Mouse (Mus musculus) thymus, postnatal 14 days (tissue): Measurements from ENCODE around the gene Wnt2b.

Experiments used
- DNase-seq: peaks from one replicate; pipeline ENCODE4 v3.0.0; 2021

Wnt2b gene

DNA sequence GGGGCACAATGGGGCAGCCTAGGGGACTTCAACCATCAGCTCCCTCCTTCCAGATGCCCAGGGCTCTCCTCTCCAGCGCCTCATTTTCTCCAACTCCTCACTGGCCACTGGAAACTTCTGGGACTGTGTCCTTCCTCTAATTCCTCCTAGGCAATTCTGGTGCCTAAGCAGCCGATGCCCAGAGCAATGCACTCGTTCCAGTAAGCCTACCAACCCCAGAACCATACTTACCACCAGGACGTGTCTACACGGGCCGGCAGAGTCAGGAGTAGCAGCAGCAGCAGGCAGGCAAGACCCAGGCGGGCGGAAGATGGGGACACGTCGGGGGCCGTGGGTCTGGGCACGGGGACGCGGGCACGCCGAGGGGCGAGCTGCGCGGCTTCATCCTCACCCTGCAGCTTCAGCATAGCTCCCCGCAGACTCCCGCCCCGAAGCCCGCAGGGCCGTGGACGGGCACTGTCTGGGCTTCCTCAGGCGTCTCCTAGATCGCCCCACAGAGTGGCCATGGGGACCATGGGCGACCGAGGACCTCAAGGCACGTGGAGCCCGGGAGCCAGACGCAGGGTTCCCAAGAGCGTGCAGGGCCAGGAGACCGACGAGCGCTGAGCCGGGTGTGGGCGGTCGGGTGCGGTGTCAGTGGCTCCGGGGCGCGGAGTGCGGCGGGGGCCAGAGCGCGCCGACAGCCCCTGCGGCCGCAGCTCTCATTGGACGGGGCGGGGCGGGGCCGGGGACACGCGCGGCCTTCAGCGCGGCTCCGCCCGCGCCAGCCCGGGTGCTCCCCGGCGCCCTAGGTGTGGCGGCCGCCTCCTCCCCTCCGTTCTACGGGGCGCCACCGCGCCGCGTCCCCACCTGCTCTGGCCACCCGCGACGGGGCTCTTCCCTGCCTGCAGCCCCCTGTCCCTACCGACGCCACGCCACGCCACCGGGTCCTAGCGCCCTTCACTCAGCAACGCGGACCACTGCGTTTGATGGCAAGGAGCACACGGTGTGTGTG, at the start of gene Wnt2b:
Gene Wnt2b, minus strand, starts transcription at position 856 of the 994 bp plus-strand sequence.
- peak; percentile 11 for DNase-seq

DNA sequence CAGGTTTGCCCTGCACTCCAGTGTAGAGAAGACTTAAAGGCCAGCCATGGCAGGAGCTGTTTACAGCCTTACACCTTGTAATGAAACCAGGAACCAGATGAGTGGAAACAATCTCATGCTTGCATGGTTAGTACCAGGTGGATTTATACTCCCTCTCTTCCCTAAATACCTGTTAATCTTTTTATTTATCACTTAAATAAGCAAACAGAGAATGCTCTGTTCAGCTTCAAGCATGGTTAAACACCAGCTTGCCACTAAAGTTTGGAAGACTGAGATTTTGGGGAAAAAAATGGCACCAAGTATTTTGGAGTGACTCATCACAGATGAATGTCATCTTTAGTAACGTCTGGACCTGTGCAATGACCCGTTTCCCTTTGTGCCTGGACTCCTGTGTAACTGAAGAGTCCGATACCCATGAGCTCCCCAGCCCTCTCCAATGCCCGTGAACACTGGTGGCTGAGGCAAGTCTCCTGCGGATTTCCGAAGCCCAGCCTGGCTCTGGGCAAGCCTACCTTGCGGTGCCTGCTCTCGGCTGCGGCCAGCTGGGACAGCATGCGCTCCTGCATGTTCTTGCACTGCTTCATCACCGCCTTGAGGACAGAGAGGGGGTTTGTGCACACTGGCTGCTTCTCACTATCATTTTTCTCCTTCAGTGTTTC, 49.1 kb upstream of the Wnt2b start:
- no peak for DNase-seq

DNA sequence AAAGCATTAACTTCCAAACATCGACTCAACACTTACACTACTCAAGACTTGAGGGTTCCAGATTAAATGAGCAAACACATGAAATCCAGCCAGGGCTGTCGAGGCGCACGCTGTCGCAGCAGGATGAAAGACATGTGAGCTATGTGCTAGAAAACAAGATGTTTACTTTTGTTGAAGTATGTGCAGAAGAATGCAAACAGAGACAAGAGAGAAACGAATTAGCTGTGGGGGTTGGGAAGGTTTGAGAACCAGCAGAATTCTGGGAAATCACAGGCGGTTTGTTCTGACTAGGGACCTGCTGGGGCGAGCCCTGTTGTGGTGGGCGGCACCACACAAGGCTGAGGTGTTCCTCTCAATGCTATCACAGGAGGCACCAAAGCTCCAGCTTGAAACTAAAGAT, 46.3 kb upstream of the Wnt2b start:
- DNase-seq: no peak

DNA sequence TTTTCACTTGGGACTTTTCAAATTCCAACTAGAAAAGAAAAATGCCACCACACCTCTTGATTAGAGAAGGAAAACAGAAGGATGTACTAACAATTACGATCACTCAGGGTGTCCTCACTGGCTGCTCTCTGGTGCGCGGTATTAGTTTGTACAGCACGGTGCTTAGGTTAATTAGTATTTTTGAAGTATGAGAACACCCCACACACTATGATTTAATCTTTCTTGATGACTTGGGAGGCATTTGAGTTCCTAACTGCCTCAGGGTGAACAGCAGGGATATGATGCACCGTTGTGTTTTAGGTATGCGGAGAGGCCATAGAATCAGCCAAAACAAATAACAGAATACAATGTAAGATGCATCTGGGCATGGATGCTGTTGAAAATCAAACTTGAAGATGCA, 44.4 kb upstream of the Wnt2b start:
- no peak for DNase-seq

DNA sequence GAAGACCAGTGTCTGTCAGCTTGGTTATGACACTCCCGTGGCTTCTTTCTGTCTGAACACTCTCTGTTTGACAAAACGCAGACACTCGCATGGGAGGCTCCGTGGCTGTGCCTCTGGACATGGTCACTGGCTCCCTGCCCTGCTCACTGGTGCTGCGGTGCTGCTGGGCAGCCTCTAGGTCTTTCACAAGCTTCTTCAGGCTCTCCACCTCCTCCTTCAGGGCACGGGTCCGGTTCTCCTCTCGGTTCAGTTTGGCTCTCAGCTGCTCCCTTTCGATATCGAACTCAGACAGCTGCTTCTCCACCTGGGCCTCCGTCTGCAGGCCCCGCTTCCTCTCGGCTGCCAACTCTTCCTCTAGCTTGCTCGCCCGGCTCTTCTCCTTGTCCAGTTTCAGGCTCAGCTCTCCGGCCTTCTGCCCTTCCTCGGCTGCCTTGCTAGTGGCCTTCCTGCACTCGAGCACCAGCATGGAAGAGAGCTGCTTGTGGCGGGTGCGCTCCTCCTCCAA, 43.9 kb upstream of the Wnt2b start:
- DNase-seq: no peak

GRCm38 (mm10) chr3:105005011-105005410, 43.3 kb upstream of the Wnt2b start:
- no peak for DNase-seq

DNA sequence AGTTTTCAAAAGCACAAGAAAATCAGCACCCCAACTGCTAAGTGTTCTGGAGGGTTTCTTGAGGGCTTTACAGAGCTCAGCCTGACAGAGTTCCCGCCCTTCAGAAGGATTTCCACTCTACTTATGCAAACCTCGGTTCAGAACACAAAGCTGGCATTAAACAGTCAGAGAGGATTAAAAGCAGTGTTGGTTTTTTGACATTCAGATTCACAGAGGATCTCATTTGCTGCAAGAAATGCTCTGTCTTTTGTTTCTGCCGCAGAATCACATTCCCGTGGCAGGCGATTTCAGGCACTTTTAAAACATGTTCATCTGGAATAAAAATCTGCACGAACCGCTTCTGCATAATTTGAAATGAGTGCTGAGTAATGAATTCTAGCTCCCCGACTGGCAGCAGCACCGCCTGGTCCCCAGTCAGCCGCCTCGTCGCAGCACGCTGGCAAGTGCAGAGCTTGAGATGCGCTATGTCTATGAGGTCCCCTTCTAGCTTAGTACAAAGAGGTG, 42.3 kb upstream of the Wnt2b start:
- DNase-seq: no peak

DNA sequence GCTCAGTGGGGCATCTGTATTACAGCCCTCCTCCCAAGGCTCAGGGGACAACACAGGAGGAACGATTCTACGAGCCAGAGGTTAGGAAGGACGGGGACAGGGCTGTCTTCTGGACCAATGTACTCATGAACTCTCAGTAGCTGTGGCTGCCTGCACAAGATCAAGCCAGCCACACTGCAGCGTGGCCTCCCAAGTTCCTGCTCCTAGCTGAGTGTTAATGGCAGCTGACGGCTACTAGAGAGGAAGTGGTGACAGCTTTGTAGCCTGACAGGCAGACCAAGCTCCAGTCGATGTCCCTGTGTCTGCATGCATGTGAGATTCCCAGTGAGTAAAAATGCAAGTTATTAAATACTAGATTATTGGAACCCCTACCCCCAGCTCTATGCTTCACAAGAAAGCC, 39.7 kb upstream of the Wnt2b start:
- no peak for DNase-seq

GRCm38 (mm10) chr3:105000561-105000960, 38.8 kb upstream of the Wnt2b start:
- no peak for DNase-seq

DNA sequence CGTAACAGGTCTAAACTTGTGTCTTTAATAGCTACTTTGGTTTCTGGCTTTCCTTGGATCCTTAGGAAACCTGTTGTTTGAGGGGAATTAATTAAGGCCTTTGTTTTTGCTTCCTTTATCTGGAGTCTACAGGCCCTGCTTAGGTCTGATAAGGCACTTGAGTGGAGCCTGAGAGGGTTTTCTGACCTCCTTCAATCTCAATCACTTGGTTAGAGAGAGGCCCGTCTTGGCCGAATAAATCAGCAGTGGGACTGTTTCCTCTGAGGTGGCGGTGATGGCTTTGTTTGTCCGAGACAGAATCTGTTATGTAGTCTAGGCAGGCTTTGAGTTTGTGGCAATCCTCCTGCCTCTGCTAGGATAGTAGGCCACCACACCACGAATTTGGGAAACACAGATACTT, 35.8 kb upstream of the Wnt2b start:
- no peak for DNase-seq

DNA sequence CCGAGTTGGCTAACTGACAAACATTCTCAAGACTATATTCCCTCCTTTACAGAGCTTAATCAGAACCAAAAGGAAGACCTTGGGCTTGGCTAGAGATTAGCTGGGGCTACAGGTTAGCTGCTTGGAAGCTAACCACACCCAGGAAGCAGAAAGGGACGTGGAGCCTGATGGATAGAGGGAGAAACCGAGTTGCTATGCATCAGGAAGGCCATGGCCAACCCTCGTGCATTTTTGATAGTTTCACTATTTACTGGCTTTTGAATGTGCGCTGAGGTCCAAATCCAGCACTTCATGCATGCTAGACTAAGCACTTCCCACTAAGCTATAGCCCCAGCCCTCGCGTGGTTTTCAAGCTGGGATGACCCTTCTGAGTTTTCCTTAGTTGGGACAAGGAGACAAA, 34.0 kb upstream of the Wnt2b start:
- no peak for DNase-seq

DNA sequence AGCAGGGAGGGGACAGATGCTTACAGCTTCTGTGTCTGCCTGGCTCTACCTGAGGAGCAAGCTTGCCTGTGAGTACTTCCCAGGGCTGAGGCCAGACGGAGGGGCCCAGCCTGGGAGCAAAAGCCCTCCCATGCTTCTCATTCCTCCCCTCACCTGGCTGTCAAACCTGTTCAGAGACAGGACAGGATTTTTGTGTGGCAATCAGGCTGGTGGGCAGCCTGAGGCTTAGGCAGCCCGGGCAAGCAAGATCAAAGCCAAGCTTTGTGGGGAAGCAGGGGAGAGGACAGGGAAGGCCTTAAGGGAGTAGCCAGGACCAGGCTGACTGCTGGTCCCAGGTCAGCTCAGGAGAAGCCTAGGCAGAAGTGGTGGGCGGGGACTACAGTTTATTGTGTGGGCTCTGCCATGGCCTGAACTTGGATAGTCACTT, 32.7 kb upstream of the Wnt2b start:
- DNase-seq: no peak

DNA sequence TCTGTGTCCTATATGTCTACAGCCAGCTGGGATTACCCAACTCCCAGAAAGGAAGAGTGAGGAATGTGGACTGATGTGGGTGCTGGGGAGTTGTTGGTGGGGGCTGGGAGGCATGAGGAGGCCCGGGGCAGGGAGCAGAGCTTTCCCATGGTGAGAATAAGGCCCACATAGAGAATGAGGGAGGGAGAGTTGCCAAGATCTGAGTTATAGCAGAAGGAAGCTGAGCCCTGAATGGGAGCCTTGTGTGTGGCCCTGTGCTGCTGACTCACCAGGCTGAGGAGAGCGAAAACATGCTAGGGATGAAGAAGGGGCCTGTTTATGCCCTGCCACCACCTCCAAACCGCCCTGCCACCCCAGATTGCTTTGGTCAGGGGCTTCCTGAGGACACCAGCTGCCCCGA, 32.1 kb upstream of the Wnt2b start:
- DNase-seq: no peak

DNA sequence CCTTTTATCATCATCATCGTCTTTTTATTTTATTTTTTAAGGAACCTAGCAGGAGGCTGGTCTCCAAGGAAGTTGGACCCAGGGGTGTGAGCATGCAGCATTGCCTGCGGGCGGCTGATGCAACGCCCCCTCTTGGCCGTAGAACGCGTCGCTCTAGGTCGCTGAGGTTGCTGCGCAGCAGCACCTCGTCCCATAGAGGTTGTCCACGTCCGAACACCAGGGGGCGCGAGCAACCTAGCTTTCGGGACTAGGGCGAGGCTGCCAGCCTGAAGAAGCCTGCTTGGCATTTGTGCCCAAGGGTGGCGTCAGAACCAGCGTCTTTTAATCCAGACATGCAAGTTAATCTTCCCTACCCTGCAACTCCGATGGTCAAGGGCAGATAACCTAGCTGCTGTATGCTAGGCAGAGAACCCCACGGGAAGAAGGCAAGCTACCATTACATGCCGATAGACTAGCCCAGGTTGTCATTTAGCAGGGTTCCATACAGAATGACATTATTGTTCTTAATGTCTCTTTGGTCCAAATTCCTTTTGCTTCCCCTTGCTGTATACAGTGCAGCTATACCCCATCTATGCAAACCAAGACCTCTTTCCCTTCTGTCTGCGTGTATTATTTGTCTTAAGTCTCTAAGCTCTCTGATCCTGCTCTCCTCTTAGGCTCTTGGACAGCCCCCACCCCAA, 31.1 kb upstream of the Wnt2b start:
- peak; percentile 89 for DNase-seq

- DNase-seq: no peak
Measured at GRCm38 (mm10) chr3:104991703-104992102, 30.0 kb upstream of the Wnt2b start.

DNA sequence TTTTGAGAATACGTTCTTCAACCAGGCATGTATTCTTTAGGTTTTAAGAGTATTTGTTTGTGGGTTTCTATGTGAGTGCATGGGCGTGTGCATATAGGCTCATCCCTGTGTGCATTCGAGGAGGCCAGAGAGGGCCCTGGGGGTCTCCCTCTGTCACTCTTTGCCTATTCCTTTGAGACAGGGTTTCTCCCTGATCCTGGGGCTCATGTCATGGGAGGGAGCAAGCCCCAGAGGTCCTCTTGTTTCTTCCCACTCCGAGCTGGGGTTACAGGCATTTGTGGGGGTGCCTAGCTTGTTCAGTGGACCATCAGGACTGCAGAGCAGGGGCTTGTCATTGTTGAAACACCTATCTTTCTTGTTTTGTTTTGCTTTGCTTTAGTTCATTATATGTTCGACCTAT, 26.2 kb upstream of the Wnt2b start:
- DNase-seq: no peak

DNA sequence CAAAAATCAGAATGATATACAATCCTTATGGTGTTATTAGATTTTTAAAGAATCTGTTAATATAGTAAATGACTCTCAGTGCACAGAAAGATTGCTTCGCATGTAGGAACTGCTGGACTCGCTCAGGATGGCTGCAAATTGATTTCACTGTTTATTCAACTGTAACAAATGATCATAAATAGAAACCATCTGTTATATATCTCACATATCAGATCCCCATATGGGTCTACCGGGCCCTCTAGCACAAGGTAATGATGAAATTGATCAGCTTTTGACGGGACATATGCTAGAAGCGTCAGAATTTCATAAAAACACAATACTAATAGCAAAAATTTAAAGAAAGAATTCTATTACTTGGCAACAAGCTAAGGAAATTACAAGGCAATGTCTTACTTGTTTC, 18.0 kb upstream of the Wnt2b start:
- DNase-seq: no peak

DNA sequence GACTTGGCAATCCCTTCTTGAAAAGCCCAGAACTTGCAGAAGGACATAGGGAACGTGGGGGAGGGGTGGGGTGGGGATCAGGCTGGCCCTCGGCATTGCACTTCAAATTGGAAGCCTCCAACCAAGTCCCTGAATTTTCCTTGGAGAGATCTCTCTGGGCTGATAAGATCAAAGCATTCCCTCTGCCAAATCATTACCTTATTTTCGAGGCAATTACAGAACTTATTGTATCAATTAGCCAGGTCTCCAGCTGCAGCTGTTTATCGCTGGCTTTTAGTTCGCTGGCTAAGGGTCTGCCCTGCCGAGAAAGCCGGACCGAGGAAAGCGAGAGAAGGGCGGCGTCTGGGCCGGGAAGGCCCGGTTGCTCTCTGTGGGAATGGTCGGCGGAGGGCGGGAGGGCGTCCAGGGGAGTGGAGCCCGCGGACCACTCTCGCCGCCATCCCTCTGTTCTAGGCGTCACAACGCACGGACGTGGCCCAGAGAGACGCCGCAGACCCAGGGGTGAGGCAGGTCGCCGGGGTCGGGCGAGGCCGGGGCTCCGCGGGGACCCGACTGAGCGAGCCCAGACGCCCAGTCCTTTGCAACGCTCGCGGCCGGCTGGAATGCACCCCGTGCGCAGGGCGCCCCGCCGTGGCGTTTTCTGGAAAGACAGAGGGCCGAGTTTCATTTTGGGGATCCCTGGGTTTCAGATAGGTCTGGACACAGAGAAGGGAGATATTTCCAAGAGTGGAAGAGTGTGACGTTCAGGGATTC, 6.0 kb upstream of the Wnt2b start:
- peak; percentile 83 for DNase-seq

DNA sequence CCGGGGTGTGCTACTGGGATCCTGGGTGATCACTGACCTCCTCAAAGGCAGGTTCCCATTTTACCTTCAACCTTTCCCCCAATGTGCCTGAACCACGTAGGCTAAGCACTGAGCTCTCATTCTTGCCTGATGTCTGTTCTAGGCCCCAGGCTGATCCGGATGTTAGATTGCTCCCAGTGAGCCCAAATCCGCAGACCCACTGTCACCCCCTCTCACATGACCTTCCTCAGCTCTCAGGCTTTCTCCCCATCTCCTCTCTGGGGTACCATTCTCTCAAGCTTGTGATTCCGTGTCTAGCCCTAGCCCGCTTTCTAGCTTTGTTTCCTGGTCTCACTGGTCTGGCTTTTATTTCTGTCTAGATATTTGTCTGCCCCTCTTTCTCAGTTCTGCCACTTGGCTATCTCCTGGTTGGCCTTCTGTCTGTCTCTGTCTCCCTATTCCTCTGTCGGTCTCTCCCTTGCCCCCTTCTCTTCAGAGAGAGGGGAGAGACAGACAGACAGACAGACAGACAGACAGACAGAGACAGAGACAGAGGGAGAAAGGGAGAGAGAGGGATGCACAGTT, 4.4 kb upstream of the Wnt2b start:
- DNase-seq: no peak

- no peak for DNase-seq
Measured at GRCm38 (mm10) chr3:104965070-104965855, 3.5 kb upstream of the Wnt2b start.
